Mouse (Mus musculus): Measurements from ENCODE around the gene Esyt1. TPM values are rescaled to one million over a fixed set of nuclear protein-coding genes. Genes with fewer than 3 reads are reported as not detected.

Gene Esyt1
- 238 to 249 TPM (median 246 TPM) in 4 replicates for total RNA-seq (2023; ENCODE audit: inconsistent age)

DNA sequence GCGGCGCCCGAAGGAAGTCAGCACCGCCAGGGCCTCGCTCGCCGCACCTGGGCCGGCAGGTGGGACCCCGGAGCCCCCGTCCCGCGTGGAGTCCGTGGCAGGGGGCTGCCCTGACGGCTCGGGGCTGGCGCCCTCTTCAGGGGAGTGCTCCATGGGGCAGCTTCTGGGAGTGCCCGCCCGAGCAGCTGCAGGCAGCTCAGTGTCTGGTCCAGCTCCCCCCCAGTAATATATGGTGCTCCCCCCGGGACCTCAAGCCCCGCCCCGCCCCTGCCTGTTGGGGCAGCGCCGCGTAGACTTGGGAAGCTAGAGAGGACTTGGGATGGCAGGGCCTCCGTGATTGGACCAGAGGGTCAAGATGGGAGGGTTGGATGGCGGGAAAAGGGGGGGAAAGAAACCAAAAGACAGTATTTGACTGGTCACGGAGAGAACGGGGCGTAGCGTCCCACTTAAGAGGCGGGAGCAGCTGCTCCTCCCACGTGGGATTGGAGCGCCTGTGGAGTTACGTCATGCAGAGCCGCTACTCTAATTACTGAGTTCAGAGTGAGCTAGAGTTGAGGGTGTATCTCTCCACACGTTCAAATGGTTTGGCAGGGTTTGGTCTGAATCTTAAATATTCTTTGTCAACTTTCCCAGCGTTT is at the start of gene Esyt1:
Gene Esyt1 (minus strand): TSS at position 201 of the 638 bp plus-strand sequence.

GRCm38 (mm10) chr10:128565788-128566531 is 40.3 kb upstream of the Esyt1 start, which contains the start of gene Pa2g4:
Pa2g4 (minus strand) TSS chr10:128565987.

DNA sequence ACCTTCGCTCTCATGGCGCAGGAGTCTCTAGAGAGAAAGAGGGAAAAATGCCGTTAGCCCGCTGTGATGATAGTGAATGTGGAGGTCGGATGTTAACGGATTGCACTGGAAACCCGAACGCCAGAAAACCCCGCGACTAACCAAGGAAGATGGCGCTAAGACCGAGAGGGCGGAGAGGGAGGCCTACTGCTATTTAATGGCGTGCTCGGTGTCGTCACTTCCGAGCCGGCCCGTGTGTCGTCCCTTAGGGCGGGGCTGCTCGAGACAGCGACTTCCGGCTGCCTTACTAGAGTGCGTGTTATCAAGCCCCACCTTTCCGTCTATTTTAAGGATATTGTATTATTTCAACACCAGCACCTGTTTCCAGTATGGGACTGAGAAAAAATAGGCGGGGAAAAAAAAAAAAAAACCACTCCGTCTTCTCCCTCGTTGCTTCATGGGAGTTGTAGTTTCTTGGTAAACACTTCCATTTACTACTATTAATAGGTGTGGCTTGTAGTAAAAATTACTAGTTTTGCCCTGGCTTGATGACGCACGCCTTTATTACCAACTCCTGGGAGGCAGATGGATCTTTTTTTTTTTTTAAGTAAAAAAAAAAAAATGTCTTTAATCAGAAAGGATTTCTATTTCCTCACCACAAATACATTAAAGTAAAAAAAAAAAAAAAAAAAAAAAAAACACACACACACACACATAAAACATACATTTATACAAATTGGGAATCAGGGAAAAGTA is 23.4 kb upstream of the Esyt1 start, which contains the start of gene Rpl41:
Gene Rpl41 (minus strand): TSS at position 359 of the 735 bp plus-strand sequence.

DNA sequence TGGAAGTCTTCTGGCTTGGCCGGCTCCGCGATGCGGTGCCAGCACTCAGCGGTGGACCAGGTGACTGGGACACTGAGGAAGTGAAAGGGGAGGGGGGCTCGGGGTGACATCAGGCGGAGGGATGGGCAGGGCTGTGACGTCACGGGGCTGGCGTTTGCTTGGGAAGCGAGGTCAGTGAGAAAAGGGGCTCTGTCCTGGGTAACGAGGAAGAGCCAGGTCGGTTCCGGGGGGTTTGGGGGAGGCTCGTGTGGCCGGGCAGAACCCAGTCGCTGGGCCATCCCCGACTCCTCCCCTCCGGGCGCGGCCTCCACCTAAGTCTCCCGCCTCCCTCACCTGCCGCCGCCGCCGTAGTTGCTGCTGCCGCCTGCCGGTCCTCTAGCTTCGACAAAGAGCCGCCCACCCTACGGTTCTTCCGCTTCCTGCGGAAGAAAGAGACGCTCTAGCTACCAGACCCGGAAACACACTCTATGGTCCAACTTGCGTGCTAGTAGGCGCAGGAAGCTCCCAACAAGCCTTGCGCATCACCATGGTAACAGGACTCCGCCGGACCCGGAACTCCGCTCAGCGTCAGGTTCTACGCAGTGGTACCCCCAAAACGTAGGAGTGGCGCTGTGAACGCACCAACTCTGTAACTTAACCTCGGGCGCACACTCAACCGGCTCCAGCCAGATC is 21.8 kb upstream of the Esyt1 start, which contains the start of gene Zc3h10:
Gene Zc3h10 (minus strand): TSS at position 414 of the 672 bp plus-strand sequence.

DNA sequence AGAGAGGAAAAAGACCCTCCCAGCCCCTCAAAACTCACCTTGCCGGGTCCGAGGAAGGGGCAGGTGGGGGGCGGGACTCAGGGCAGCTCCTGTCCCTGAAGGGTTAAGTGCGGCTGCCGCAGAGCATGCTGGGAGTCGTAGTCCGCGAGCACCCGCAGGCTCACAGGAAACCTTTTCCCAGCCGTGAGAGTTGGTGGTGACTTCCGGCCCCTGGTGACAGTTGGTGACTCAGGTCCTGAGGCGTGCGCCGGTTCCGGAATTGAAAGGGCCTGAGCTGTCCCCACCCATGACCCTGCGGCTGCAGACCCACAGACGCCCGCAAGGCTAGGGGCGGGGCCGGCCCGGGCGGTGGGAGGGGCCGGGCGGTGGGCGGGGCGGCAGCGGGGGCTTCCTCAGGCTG is 27.1 kb downstream of the Esyt1 start, which contains the start of gene Myl6b:
Gene Myl6b (minus strand): TSS at position 96 of the 400 bp plus-strand sequence.

GRCm38 (mm10) chr10:128493695-128494666 is 31.7 kb downstream of the Esyt1 start, which contains the start of gene Myl6:
Myl6 (minus strand) TSS chr10:128494145.

Other genes with a start within 250 kb of the Esyt1 start
- 0.30 TPM in 1 of 4 replicates, not detected in the others for gene Il23a, start 227.1 kb downstream of the Esyt1 start, total RNA-seq (2023; ENCODE audit: inconsistent age)
- 57.7 to 65.1 TPM (median 61.2 TPM) in 4 replicates for gene Pan2, start 222.5 kb downstream of the Esyt1 start, total RNA-seq (2023; ENCODE audit: inconsistent age)
- gene Cnpy2, start 203.4 kb downstream of the Esyt1 start, total RNA-seq (2023; ENCODE audit: inconsistent age) = 19.3 to 27.7 TPM (median 21.7 TPM) in 4 replicates
- gene Cs, start 188.1 kb downstream of the Esyt1 start, total RNA-seq (2023; ENCODE audit: inconsistent age) = 105 to 106 TPM (median 105 TPM) in 4 replicates
- 29.6 to 36.9 TPM (median 33.0 TPM) in 4 replicates for gene Coq10a, start 156.9 kb downstream of the Esyt1 start, total RNA-seq (2023; ENCODE audit: inconsistent age)
- gene Ankrd52, start 148.8 kb downstream of the Esyt1 start, total RNA-seq (2023; ENCODE audit: inconsistent age) = 66.2 to 68.1 TPM (median 67.1 TPM) in 4 replicates
- gene Slc39a5, start 124.6 kb downstream of the Esyt1 start, total RNA-seq (2023; ENCODE audit: inconsistent age) = 0.83 TPM in 1 of 4 replicates, not detected in the others
- 49.3 to 60.3 TPM (median 54.7 TPM) in 4 replicates for gene Nabp2, start 114.4 kb downstream of the Esyt1 start, total RNA-seq (2023; ENCODE audit: inconsistent age)
- gene Rnf41, start 114.2 kb downstream of the Esyt1 start, total RNA-seq (2023; ENCODE audit: inconsistent age) = 58.7 to 71.1 TPM (median 64.1 TPM) in 4 replicates
- 149 to 158 TPM (median 152 TPM) in 4 replicates for gene Smarcc2, start 66.6 kb downstream of the Esyt1 start, total RNA-seq (2023; ENCODE audit: inconsistent age)
- 518 to 597 TPM (median 546 TPM) in 4 replicates for gene Myl6, start 31.7 kb downstream of the Esyt1 start, total RNA-seq (2023; ENCODE audit: inconsistent age)
- gene Myl6b, start 27.2 kb downstream of the Esyt1 start, total RNA-seq (2023; ENCODE audit: inconsistent age) = 0.67 to 0.69 TPM in 2 of 4 replicates, not detected in the others
- 80.4 to 85.9 TPM (median 83.5 TPM) in 4 replicates for gene Zc3h10, start 21.9 kb upstream of the Esyt1 start, total RNA-seq (2023; ENCODE audit: inconsistent age)
- 3,879 to 4,089 TPM (median 3,915 TPM) in 4 replicates for gene Rpl41, start 23.4 kb upstream of the Esyt1 start, total RNA-seq (2023; ENCODE audit: inconsistent age)
- 78.9 to 84.1 TPM (median 82.9 TPM) in 4 replicates for gene Pa2g4, start 40.1 kb upstream of the Esyt1 start, total RNA-seq (2023; ENCODE audit: inconsistent age)
- 1.1 to 1.3 TPM (median 1.1 TPM) in 4 replicates for gene Erbb3, start 63.8 kb upstream of the Esyt1 start, total RNA-seq (2023; ENCODE audit: inconsistent age)
- 1,201 to 1,335 TPM (median 1,220 TPM) in 4 replicates for gene Rps26, start 100.9 kb upstream of the Esyt1 start, total RNA-seq (2023; ENCODE audit: inconsistent age)
- gene Ikzf4, start 120.1 kb upstream of the Esyt1 start, total RNA-seq (2023; ENCODE audit: inconsistent age) = 0.15 TPM in 1 of 4 replicates, not detected in the others
- gene Suox, start 148.2 kb upstream of the Esyt1 start, total RNA-seq (2023; ENCODE audit: inconsistent age) = 7.2 to 8.1 TPM (median 7.7 TPM) in 4 replicates
- gene Rab5b, start 170.4 kb upstream of the Esyt1 start, total RNA-seq (2023; ENCODE audit: inconsistent age) = 61.7 to 64.7 TPM (median 62.8 TPM) in 4 replicates
- 0.54 to 0.83 TPM (median 0.67 TPM) in 4 replicates for gene Pmel, start 178.3 kb upstream of the Esyt1 start, total RNA-seq (2023; ENCODE audit: inconsistent age)
- 44.0 to 57.4 TPM (median 48.5 TPM) in 4 replicates for gene Cdk2, start 179.2 kb upstream of the Esyt1 start, total RNA-seq (2023; ENCODE audit: inconsistent age)
- gene Dgka, start 219.0 kb upstream of the Esyt1 start, total RNA-seq (2023; ENCODE audit: inconsistent age) = 175 to 191 TPM (median 178 TPM) in 4 replicates
- gene Pym1, start 222.0 kb upstream of the Esyt1 start, total RNA-seq (2023; ENCODE audit: inconsistent age) = 43.4 to 50.0 TPM (median 45.3 TPM) in 4 replicates

Data from B cell, adult (primary cell).